Mouse (Mus musculus) thymus, adult 2 months (tissue): ENCODE results near the gene Mfsd4b1.

Experiments used
- CTCF ChIP-seq: fragments of 200-500 bp; IDR thresholded peaks from 2 replicates; pipeline ENCODE4 v1.5.1; 2012; ENCODE audit warnings: mild to moderate bottlenecking, control low read depth, low read length, moderate library complexity, borderline replicate concordance; ENCODE audit not compliant: control insufficient read depth, poor library complexity, insufficient read depth; ENCODE audit errors: extremely low read depth
- POLR2A ChIP-seq: fragments of 200-500 bp; IDR thresholded peaks from 2 replicates; pipeline ENCODE4 v1.6.1; 2012; ENCODE audit warnings: mild to moderate bottlenecking, low read length, control low read depth, moderate library complexity; ENCODE audit not compliant: control insufficient read depth, poor library complexity, insufficient read depth; ENCODE audit errors: extremely low read depth

DNA sequence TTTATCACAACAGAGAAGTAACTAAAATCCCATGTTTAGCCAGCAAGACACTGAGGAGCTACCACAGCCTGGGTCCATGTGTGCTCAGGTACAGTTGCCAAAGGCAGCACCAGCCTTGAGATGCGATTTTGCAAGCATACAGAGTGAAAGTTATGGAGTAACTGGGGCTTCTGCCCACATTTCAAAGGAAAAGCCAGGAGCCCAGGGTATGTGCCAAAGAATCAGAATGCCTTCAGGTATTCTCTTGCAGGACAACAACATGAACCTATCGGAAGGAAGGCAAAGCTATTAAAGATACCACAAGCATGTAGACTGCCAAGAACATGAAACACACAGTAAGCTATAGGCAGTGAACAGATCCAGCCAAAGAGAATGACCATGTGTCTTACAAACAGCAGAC, 24.3 kb downstream of the Mfsd4b1 start:
- TF ChIP-seq POLR2A (no peak), CTCF (no peak)
